Mouse (Mus musculus): ENCODE measurements around the gene Rhobtb1. TPM values are rescaled to one million over a fixed set of nuclear protein-coding genes. Genes with fewer than 3 reads are reported as not detected.
A peak's percentile ranks its signal among the peaks of the same experiment; 100 is the strongest.

Gene Rhobtb1
- polyA plus RNA-seq, 1 experiment: 22.4 TPM

DNA sequence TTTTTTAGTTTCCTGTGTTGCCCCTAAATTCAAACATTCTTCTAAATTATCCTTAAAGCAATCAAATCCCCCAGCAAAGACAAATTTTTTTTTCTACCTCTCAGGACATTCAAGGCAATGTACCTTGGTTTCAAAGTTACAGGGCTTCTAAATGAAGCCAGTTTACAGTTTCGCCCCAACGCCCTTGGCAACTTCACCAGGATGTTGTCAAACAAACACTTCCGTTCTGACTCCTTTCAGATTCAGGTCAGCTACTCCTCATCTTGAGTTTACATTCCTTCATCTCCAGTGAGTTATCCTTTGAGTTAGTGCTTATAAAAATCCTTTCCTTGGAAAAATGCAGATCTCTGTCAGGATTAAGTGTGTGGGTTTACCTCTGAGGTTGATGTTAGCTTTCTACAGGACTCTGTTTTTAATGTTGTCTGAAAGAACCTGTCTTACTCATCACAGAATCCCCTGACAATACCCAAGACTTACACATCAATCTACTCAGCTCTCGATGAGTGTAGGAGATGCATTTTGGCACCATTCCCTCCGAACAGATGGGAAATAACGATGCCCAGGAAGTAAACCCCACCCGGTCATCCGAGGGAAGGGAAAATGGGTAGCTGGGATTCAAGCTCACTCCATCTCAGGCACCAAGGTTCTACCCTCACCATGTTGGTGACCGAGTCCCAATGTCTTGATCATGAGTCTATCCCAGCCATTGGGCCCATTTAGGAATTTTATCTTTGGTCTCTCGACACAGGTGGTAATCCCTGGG is 94.9 kb downstream of the Rhobtb1 start:
- no peak overlapping the region for H3K4me3 ChIP-seq (ENCODE audit: control insufficient read depth, low read depth, low read length)
- H3K36me3 ChIP-seq (ENCODE audit: control insufficient read depth, insufficient read depth, low read length): no peaks in the 10 kb centered on the region
- no peak overlapping the region for H3K27ac ChIP-seq (ENCODE audit: control insufficient read depth, insufficient read depth, low read depth, low read length)
- TF ChIP-seq POLR2A (IDR thresholded peaks at IDR 0.05; ENCODE audit: control insufficient read depth, low read depth, low read length): no peak
- TF ChIP-seq CTCF (IDR thresholded peaks at IDR 0.05; ENCODE audit: control insufficient read depth, insufficient read depth, insufficient replicate concordance, low read depth, low read length): no peak
- peaks cover 16% of the 10 kb centered on the region for H3K4me1 ChIP-seq (ENCODE audit: control insufficient read depth, insufficient read depth, low read length)
- no peaks in the 10 kb centered on the region for H3K27me3 ChIP-seq (ENCODE audit: control insufficient read depth, insufficient read depth, low read length)

- Histone ChIP-seq H3K27me3 (ENCODE audit: control insufficient read depth, insufficient read depth, low read length) (no peaks in the 10 kb centered on the region), H3K4me1 (ENCODE audit: control insufficient read depth, insufficient read depth, low read length) (peaks cover 16% of the 10 kb centered on the region), H3K27ac (ENCODE audit: control insufficient read depth, insufficient read depth, low read depth, low read length) (no peak overlapping the region), H3K36me3 (ENCODE audit: control insufficient read depth, insufficient read depth, low read length) (no peaks in the 10 kb centered on the region), H3K4me3 (ENCODE audit: control insufficient read depth, low read depth, low read length) (no peak overlapping the region)
- TF ChIP-seq POLR2A (IDR thresholded peaks at IDR 0.05; ENCODE audit: control insufficient read depth, low read depth, low read length) (no peak), CTCF (IDR thresholded peaks at IDR 0.05; ENCODE audit: control insufficient read depth, insufficient read depth, insufficient replicate concordance, low read depth, low read length) (no peak)
These were observed 95.5 kb downstream of the Rhobtb1 start for GRCm38 (mm10) chr10:69246762-69247161.

DNA sequence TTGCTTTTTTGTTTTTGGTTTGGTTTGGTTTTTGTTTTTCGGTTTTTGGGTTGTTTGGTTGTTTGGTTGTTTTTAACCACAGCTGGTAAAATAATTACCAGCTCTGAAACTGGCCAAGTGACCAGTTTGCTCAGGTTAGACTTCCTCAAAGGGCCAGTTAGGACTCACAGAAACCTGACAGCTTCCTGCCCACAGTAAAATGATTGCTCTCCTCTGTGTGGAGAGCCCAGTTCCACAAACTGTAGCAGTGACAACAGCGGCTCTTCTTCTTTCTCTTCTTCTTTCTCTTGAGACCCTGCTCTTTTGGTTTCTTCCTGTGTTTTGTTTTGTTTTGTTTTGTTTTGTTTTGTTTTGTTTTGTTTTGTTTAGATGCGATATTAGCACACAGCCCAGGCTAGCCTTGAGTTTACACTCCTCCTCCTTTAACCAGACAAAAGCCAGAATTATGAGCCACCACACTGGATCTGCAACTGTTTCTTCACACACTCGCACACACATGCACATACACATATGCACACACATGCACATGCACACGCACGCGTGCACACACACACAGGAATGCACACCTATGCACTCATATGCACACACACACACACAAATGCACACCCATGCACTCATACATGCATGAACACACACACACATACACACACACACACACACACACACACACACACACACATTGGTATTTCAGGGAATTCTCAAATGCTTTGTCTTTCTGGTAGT is 96.2 kb downstream of the Rhobtb1 start:
- TF ChIP-seq POLR2A (IDR thresholded peaks at IDR 0.05; ENCODE audit: control insufficient read depth, low read depth, low read length): no peak
- TF ChIP-seq CTCF (IDR thresholded peaks at IDR 0.05; ENCODE audit: control insufficient read depth, insufficient read depth, insufficient replicate concordance, low read depth, low read length): no peak
- Histone ChIP-seq H3K4me1 (ENCODE audit: control insufficient read depth, insufficient read depth, low read length) (peaks cover 20% of the 10 kb centered on the region), H3K4me3 (ENCODE audit: control insufficient read depth, low read depth, low read length) (no peak overlapping the region), H3K27me3 (ENCODE audit: control insufficient read depth, insufficient read depth, low read length) (no peaks in the 10 kb centered on the region), H3K27ac (ENCODE audit: control insufficient read depth, insufficient read depth, low read depth, low read length) (0 out of 2 replicates have a peak overlapping the region, but pooled peaks have one; percentile 7), H3K36me3 (ENCODE audit: control insufficient read depth, insufficient read depth, low read length) (no peaks in the 10 kb centered on the region)

DNA sequence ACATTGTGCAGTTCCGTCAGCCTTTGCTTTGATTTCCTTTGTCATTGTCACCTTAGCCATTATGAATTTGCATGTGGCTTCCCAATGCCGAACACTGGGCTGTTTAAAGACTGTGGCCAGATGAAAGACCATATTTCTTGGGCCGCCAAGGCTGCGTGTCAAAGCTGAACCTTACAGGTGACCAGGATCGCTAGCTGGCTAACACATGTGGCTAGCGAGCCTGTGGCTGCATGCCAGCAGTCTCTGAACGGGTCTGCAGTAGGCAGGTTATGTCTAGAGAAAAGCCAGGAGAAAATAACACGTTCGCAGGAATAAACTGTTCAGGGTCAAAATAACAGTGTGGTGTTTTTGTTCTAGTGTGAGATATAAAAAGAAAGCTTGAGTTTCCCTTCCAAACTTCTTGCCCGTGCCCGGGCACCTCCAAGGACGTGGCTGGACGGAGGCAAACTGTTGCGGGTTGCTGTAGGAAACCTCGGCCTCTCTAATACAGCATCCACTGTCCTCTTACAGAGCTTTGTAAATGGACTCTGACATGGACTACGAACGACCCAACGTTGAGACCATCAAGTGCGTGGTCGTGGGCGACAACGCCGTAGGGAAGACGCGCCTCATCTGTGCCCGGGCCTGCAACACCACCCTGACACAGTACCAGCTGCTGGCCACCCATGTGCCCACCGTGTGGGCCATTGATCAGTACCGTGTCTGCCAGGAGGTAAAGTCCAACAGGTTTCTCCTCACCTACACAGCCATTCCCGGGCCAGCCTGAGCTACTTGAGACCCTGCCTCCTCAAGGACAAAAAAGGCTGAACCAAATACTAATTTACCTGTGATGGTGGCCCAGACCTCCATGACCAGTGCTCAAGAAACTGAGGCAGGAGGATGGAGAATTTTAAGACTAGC is 97.3 kb downstream of the Rhobtb1 start:
- peaks cover 18% of the 10 kb centered on the region for H3K4me1 ChIP-seq (ENCODE audit: control insufficient read depth, insufficient read depth, low read length)
- no peaks in the 10 kb centered on the region for H3K27me3 ChIP-seq (ENCODE audit: control insufficient read depth, insufficient read depth, low read length)
- H3K27ac ChIP-seq (ENCODE audit: control insufficient read depth, insufficient read depth, low read depth, low read length): peak overlapping the region; percentile 51
- TF ChIP-seq CTCF (IDR thresholded peaks at IDR 0.05; ENCODE audit: control insufficient read depth, insufficient read depth, insufficient replicate concordance, low read depth, low read length): no peak
- TF ChIP-seq POLR2A (IDR thresholded peaks at IDR 0.05; ENCODE audit: control insufficient read depth, low read depth, low read length): no peak
- H3K4me3 ChIP-seq (ENCODE audit: control insufficient read depth, low read depth, low read length): peak overlapping the region; percentile 0; the same call in 1 of the 2 replicates
- no peaks in the 10 kb centered on the region for H3K36me3 ChIP-seq (ENCODE audit: control insufficient read depth, insufficient read depth, low read length)

GRCm38 (mm10) chr10:69251254-69251653 is 100.0 kb downstream of the Rhobtb1 start:
- no peak for TF ChIP-seq POLR2A (IDR thresholded peaks at IDR 0.05; ENCODE audit: control insufficient read depth, low read depth, low read length)
- TF ChIP-seq CTCF (IDR thresholded peaks at IDR 0.05; ENCODE audit: control insufficient read depth, insufficient read depth, insufficient replicate concordance, low read depth, low read length): no peak
- Histone ChIP-seq H3K36me3 (ENCODE audit: control insufficient read depth, insufficient read depth, low read length) (no peaks in the 10 kb centered on the region), H3K27ac (ENCODE audit: control insufficient read depth, insufficient read depth, low read depth, low read length) (peak overlapping the region; percentile 40), H3K4me3 (ENCODE audit: control insufficient read depth, low read depth, low read length) (no peak overlapping the region), H3K27me3 (ENCODE audit: control insufficient read depth, insufficient read depth, low read length) (no peaks in the 10 kb centered on the region), H3K4me1 (ENCODE audit: control insufficient read depth, insufficient read depth, low read length) (peaks cover 19% of the 10 kb centered on the region)

DNA sequence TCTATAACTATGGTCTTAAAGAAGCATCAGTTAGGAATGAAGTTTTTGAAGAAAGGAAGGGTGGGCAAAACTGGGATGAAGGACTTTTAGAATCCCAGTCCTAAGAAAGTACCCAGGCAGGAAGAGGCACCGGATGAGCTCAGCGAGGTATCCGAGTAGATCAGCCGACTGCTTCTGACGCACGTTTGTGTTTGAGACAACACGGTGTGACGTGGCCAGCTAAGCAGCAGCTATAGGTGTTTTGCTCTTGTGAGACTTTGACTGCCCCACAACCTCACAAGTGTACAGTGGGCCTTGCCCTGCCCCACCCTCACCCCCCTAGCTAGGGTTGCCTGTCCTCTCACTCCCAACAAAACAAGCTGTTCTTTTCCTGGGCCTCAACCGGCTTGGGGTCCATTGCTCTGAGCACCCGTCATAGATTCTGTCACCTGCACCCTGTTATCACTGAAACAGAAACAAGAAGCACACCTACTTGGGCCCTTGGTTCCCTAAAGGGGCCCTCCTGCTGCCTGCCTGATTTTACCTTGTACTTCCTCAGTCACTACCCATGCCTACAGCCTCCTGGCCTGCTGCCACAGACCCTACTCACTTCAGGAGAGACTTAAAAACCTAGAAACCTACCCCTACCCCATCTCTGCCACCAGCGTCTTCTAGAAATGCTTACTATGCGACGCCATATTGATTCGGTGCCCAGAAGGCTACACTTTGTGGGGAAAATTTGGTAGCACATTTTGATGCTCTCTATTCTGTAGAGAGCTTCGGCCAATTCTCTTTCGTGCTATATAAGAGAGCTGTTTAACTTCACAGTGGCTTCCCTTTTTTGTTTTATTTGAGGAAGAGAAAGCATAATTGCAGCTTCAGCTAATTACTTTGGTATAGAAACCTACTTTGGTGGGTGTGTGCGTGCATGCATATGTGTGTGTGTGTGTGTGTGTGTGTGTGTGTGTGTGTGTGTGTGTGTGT is 101.2 kb downstream of the Rhobtb1 start:
- peaks cover 19% of the 10 kb centered on the region for H3K4me1 ChIP-seq (ENCODE audit: control insufficient read depth, insufficient read depth, low read length)
- H3K36me3 ChIP-seq (ENCODE audit: control insufficient read depth, insufficient read depth, low read length): no peaks in the 10 kb centered on the region
- no peak overlapping the region for H3K4me3 ChIP-seq (ENCODE audit: control insufficient read depth, low read depth, low read length)
- H3K27me3 ChIP-seq (ENCODE audit: control insufficient read depth, insufficient read depth, low read length): no peaks in the 10 kb centered on the region
- TF ChIP-seq CTCF (IDR thresholded peaks at IDR 0.05; ENCODE audit: control insufficient read depth, insufficient read depth, insufficient replicate concordance, low read depth, low read length) (no peak), POLR2A (IDR thresholded peaks at IDR 0.05; ENCODE audit: control insufficient read depth, low read depth, low read length) (no peak)
- peak overlapping the region; percentile 38 for H3K27ac ChIP-seq (ENCODE audit: control insufficient read depth, insufficient read depth, low read depth, low read length)

Measured in testis, adult 2 months (tissue).